Mouse (Mus musculus) spleen, adult 2 months (tissue): ENCODE data around the gene Lhfp.

Experiments used
- CTCF ChIP-seq: fragments of 200-500 bp; IDR thresholded peaks from 2 replicates; pipeline ENCODE4 v1.5.1; 2011; ENCODE audit warnings: mild to moderate bottlenecking, inconsistent platforms; ENCODE audit not compliant: insufficient read depth, insufficient read length, insufficient replicate concordance; ENCODE audit errors: extremely low read depth
- POLR2A ChIP-seq: fragments of 200-500 bp; IDR thresholded peaks from 2 replicates; pipeline ENCODE4 v1.6.1; 2011; ENCODE audit warnings: low read depth, low read length, inconsistent platforms

- TF ChIP-seq POLR2A: no peak
- TF ChIP-seq CTCF: no peak
Measured at GRCm38 (mm10) chr3:53100210-53100609, 58.9 kb downstream of the Lhfp start.
